Mouse (Mus musculus) CH12.LX (cell line): ENCODE data around the gene Knl1. TPM values are rescaled to one million over a fixed set of nuclear protein-coding genes. Genes with fewer than 3 reads are reported as not detected.
"Not testable (repeated sequence)": the region's sequence is repeated elsewhere in the genome, so short reads cannot be mapped to it uniquely, and the experiment has no call there.

Source experiments
- DNase-seq: peaks from one replicate; pipeline ENCODE4 v3.0.0-alpha.2; 2013; ENCODE audit errors: extremely low read depth
- H3K27ac ChIP-seq: 2 replicates; pipeline ENCODE4 v1.5.1; 2012; ENCODE audit warnings: low read depth, mild to moderate bottlenecking, control low read depth, moderate library complexity; ENCODE audit not compliant: insufficient read depth
- H3K27me3 ChIP-seq: replicated peaks from 2 replicates; pipeline ENCODE3; 2012; ENCODE audit warnings: inconsistent platforms
- H3K36me3 ChIP-seq, 2 experiments: replicated peaks in 1 of 2; 2 replicates each; pipeline versions ENCODE3 to v1.6.1; 2012; ENCODE audit warnings: inconsistent platforms in 1 of 2, low read length in 1 of 2, mild to moderate bottlenecking in 1 of 2, mixed read lengths in 1 of 2, moderate library complexity in 1 of 2; ENCODE audit not compliant: control insufficient read depth in 1 of 2, insufficient read depth in 1 of 2
- H3K4me1 ChIP-seq, 2 experiments: 2 replicates each; pipeline ENCODE4 v1.6.1; 2012; ENCODE audit warnings: inconsistent platforms in 1 of 2, moderate library complexity in 1 of 2; ENCODE audit not compliant: insufficient read depth in 2 of 2, control insufficient read depth in 1 of 2
- H3K4me2 ChIP-seq: 2 replicates; pipeline ENCODE4 v1.6.1; 2012; ENCODE audit warnings: low read depth, mild to moderate bottlenecking, control low read depth; ENCODE audit not compliant: poor library complexity, insufficient read depth, severe bottlenecking
- H3K4me3 ChIP-seq, 3 experiments: fragments of 150-350 bp in 1 of 3; sonication (generic) in 1 of 3; replicated peaks in 1 of 3; 2 replicates each; pipeline versions ENCODE3 to v1.5.1; 2011 to 2012; ENCODE audit warnings: low read depth in 2 of 3, low read length in 2 of 3, mild to moderate bottlenecking in 2 of 3, moderate library complexity in 2 of 3, control low read depth in 1 of 3, improper control_type of control experiment in 1 of 3, inconsistent platforms in 1 of 3, mixed read lengths in 1 of 3; ENCODE audit not compliant: poor library complexity in 1 of 3
- H3K79me2 ChIP-seq: replicated peaks from 2 replicates; pipeline ENCODE4 v1.6.1; 2012; ENCODE audit warnings: mild to moderate bottlenecking, moderate library complexity; ENCODE audit not compliant: control insufficient read depth, poor library complexity, insufficient read depth, severe bottlenecking; ENCODE audit errors: extremely low read depth
- H3K9ac ChIP-seq: 2 replicates; pipeline ENCODE4 v1.6.1; 2012; ENCODE audit warnings: low read depth, mild to moderate bottlenecking, control low read depth, moderate library complexity; ENCODE audit not compliant: insufficient read depth
- H3K9me3 ChIP-seq: replicated peaks from 2 replicates; pipeline ENCODE3; 2012; ENCODE audit warnings: low read length, inconsistent platforms, mixed read lengths
- BHLHE40 ChIP-seq: IDR thresholded peaks from 2 replicates; pipeline ENCODE4 v1.6.1; 2011; ENCODE audit warnings: mild to moderate bottlenecking, low read depth, low read length, improper control_type of control experiment
- CHD1 ChIP-seq: IDR thresholded peaks from 2 replicates; pipeline ENCODE4 v1.6.1; 2012; ENCODE audit warnings: low read depth, low read length, improper control_type of control experiment, inconsistent platforms
- CHD2 ChIP-seq: IDR thresholded peaks from 2 replicates; pipeline ENCODE4 v1.6.1; 2011; ENCODE audit warnings: low read length, improper control_type of control experiment
- CTCF ChIP-seq, 2 experiments: IDR thresholded peaks in 1 of 2; conservative IDR thresholded peaks in 1 of 2; 2 replicates each; pipeline ENCODE4 v1.5.1; 2011 to 2012; ENCODE audit warnings: low read depth in 2 of 2, low read length in 2 of 2, improper control_type of control experiment in 1 of 2, inconsistent platforms in 1 of 2, mild to moderate bottlenecking in 1 of 2, moderate library complexity in 1 of 2
- ELF1 ChIP-seq: IDR thresholded peaks from 2 replicates; pipeline ENCODE4 v1.6.1; 2014; ENCODE audit warnings: low read depth, mild to moderate bottlenecking, inconsistent platforms, low read length, improper control_type of control experiment
- ETS1 ChIP-seq: conservative IDR thresholded peaks from 2 replicates; pipeline ENCODE4 v1.6.1; 2012; ENCODE audit warnings: low read depth, mild to moderate bottlenecking, inconsistent platforms, low read length, improper control_type of control experiment, moderate library complexity
- GABPA ChIP-seq: IDR thresholded peaks from 2 replicates; pipeline ENCODE4 v1.6.1; 2012; ENCODE audit warnings: low read depth, low read length, improper control_type of control experiment, inconsistent platforms; ENCODE audit not compliant: insufficient replicate concordance
- IRF4 ChIP-seq: IDR thresholded peaks from 2 replicates; pipeline ENCODE4 v1.6.1; 2014; ENCODE audit warnings: low read depth, mild to moderate bottlenecking, inconsistent platforms, low read length, improper control_type of control experiment
- MAFK ChIP-seq: IDR thresholded peaks from 2 replicates; pipeline ENCODE4 v1.6.1; 2011; ENCODE audit warnings: low read length, improper control_type of control experiment; ENCODE audit not compliant: insufficient replicate concordance
- MAX ChIP-seq: IDR thresholded peaks from 2 replicates; pipeline ENCODE4 v1.6.1; 2011; ENCODE audit warnings: low read length, improper control_type of control experiment
- MXI1 ChIP-seq: IDR thresholded peaks from 2 replicates; pipeline ENCODE4 v1.6.1; 2011; ENCODE audit warnings: mild to moderate bottlenecking, low read depth, low read length, improper control_type of control experiment
- MYC ChIP-seq: IDR thresholded peaks from 2 replicates; pipeline ENCODE4 v1.6.1; 2011; ENCODE audit warnings: low read depth, mild to moderate bottlenecking, improper control_type of control experiment, low read length
- NRF1 ChIP-seq: IDR thresholded peaks from 2 replicates; pipeline ENCODE4 v1.6.1; 2014; ENCODE audit warnings: low read depth, mild to moderate bottlenecking, inconsistent platforms, low read length, improper control_type of control experiment, moderate library complexity
- POLR2AphosphoS2 ChIP-seq: IDR thresholded peaks from 2 replicates; pipeline ENCODE4 v1.6.1; 2011; ENCODE audit warnings: low read depth, low read length, improper control_type of control experiment
- RAD21 ChIP-seq: IDR thresholded peaks from 2 replicates; pipeline ENCODE4 v1.6.1; 2011; ENCODE audit warnings: low read depth, mild to moderate bottlenecking, low read length, improper control_type of control experiment, moderate library complexity
- SMC3 ChIP-seq: IDR thresholded peaks from 2 replicates; pipeline ENCODE4 v1.6.1; 2011; ENCODE audit warnings: low read depth, low read length, improper control_type of control experiment
- TBP ChIP-seq: conservative IDR thresholded peaks from 2 replicates; pipeline ENCODE4 v1.6.1; 2011; ENCODE audit warnings: low read depth, low read length, improper control_type of control experiment
- TCF12 ChIP-seq: IDR thresholded peaks from 2 replicates; pipeline ENCODE4 v1.6.1; 2014; ENCODE audit warnings: low read depth, mild to moderate bottlenecking, inconsistent platforms, low read length, improper control_type of control experiment
- ZKSCAN1 ChIP-seq: IDR thresholded peaks from 2 replicates; pipeline ENCODE4 v1.6.1; 2012; ENCODE audit warnings: low read depth, inconsistent platforms, low read length, improper control_type of control experiment, borderline replicate concordance
- ZNF384 ChIP-seq: IDR thresholded peaks from 2 replicates; pipeline ENCODE4 v1.6.1; 2012; ENCODE audit warnings: low read depth, low read length, improper control_type of control experiment, inconsistent platforms
- dilution Hi-C: fragments of 300-500 bp; cut with MboI; formaldehyde crosslinking; loops from 2 replicates; pipeline ENCODE4 v1.14.3; 2020; ENCODE audit warnings: low sequenced_read_pairs; ENCODE audit not compliant: extremely low pct_unique_long_range_greater_than_20kb, extremely low pct_ligation_motif_present
- in situ Hi-C: fragments of 300-500 bp; cut with MboI; formaldehyde crosslinking; loops from 3 replicates; pipeline ENCODE4 v1.14.3; 2019; ENCODE audit warnings: low sequenced_read_pairs, low pct_ligation_motif_present, low pct_unique_long_range_greater_than_20kb, mixed read lengths
- polyA plus RNA-seq: library from polyadenylated mRNA; unstranded; fragments of >175 nt; gene quantifications from 2 replicates; pipeline ENCODE4 v1.2.1, GENCODE M21; 2012; ENCODE audit warnings: low read depth; ENCODE audit not compliant: insufficient read length
- total RNA-seq, 2 experiments: library from RNA; depleted of rRNA; stranded (reverse); fragments of 300-350 nt in 1 of 2; fragments of >200 nt in 1 of 2; gene quantifications; 2 replicates each; pipeline ENCODE4 v1.2.3; 2012 to 2014

Knl1 gene
- total and polyA plus RNA-seq, 3 experiments: 13.7 to 23.8 (median 19.9) TPM

DNA sequence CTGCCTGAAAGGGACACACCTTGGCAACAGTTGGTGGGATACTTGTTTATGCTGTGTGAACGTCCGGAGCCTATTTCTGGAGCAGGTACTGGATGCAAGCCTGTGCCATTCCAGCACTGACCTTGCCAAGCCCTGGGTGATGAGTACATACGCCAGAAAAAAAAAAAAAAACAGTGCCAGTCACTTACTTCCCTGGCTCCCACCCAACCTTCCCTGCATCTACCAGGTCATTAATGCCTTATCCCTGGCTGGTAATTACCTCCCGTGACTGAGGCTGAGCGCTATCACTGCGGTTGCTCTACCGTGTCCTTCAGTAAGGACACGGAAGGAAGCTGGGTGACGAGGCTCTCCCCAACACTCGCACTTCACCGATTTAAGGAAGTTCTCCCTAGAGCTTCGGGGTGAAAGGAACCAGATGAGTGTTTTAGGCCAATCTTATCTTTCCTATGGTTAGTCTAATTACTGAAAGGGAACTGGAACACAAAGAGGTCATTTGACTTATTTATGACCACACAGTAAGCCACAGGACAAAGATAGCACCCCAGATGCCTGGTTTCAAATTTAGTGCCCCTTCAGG lies 31.2 kb upstream of the Knl1 start (continued):
- TF ChIP-seq RAD21 (no peak), BHLHE40 (peak; percentile 87), IRF4 (peak; percentile 72), NRF1 (no peak), CHD1 (no peak), SMC3 (no peak), ZNF384 (no peak), TBP (no peak), MYC (no peak), ELF1 (peak; percentile 63), MXI1 (peak; percentile 44; the same call in 1 of the 2 replicates), CHD2 (no peak; the same call in 1 of the 2 replicates), TCF12 (peak; percentile 77), GABPA (no peak), ZKSCAN1 (no peak), CTCF (conservative IDR thresholded peaks at IDR 0.05 in 1 of 2, IDR thresholded peaks at IDR 0.05 in 1 of 2; ENCODE audit: low read depth in 2 of 2, low read length in 2 of 2) (no peak), MAX (no peak)

DNA sequence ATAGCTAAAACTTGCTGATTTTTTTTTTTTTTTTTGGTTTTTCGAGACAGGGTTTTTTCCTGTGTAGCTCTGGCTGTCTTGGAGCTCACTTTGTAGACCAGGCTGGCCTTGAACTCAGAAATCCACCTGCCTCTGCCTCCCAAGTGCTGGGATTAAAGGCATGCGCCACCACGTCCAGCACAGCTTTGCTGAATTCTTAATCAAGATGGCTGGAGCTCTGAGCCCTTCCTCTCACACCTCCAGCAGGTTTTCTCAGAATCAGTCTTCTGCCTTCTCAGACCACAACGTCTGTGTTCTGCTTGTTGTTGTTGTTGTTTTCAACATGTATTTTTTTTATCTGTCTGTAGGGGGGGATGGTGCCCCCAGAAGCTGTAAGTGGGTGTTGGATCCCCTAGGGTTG lies 30.6 kb upstream of the Knl1 start:
- DNase-seq, H3K4me3 ChIP-seq, H3K27me3 ChIP-seq, H3K9ac ChIP-seq, H3K79me2 ChIP-seq, in situ Hi-C loops, dilution Hi-C loops, H3K9me3 ChIP-seq: not testable (repeated sequence)
- Histone ChIP-seq H3K4me1 (peaks cover 5 to 26% of the 10 kb centered on the region in 2 experiments; a peak in 3 of 4 replicates), H3K4me2 (0 out of 2 replicates have a peak overlapping the region, but pooled peaks have one; percentile 78), H3K36me3 (peaks cover 26 to 37% of the 10 kb centered on the region in 2 experiments), H3K27ac (0 out of 2 replicates have a peak overlapping the region, but pooled peaks have one; percentile 28)
- TF ChIP-seq ZNF384 (peak; percentile 37; the same call in 1 of the 2 replicates), TBP (peak; percentile 87)

DNA sequence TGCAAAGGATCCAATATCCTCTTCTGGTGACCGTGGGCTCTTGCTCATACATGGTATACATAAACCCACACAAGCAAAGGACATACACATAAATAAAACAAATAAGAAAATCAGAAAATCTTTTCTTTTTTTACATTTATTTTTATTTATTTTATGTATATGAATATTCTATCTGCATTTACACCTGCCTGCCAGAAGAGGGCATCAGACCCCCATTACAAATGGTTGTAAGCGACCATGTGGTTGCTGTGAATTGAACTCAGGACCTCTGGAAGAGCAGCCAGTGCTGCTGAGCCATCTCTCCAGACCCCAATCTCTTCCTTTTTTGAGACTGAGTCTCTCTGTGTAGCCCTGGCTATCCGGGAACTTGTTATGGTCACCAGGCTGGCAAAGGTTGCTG lies 29.3 kb upstream of the Knl1 start:
- peaks cover 5 to 26% of the 10 kb centered on the region in 2 experiments; a peak in 3 of 4 replicates for H3K4me1 ChIP-seq
- peaks cover 17% of the 10 kb centered on the region for H3K9me3 ChIP-seq
- dilution Hi-C loops: no loop called here
- H3K36me3 ChIP-seq: peaks cover 36 to 50% of the 10 kb centered on the region in 2 experiments
- no peak overlapping the region for H3K9ac ChIP-seq
- H3K4me3 ChIP-seq: no peak overlapping the region
- TF ChIP-seq POLR2AphosphoS2 (no peak), MAFK (no peak), TCF12 (no peak), CTCF (conservative IDR thresholded peaks at IDR 0.05 in 1 of 2, IDR thresholded peaks at IDR 0.05 in 1 of 2; ENCODE audit: low read depth in 2 of 2, low read length in 2 of 2) (peak in 1 of 2 experiments; percentile 26; a peak in 2 of 4 replicates), NRF1 (no peak), ETS1 (no peak), CHD1 (no peak)
- H3K4me2 ChIP-seq: no peak overlapping the region
- H3K27me3 ChIP-seq: no peaks in the 10 kb centered on the region
- in situ Hi-C loops: no loop called here
- H3K79me2 ChIP-seq: no peaks in the 10 kb centered on the region
- H3K27ac ChIP-seq: no peak overlapping the region
- DNase-seq: no peak
